Mouse (Mus musculus) CH12.LX (cell line): ENCODE results near the gene Brd3. TPM values are rescaled to one million over a fixed set of nuclear protein-coding genes. Genes with fewer than 3 reads are reported as not detected.
A peak's percentile ranks its signal among the peaks of the same experiment; 100 is the strongest.

Experiments
- DNase-seq: peaks from one replicate; pipeline ENCODE4 v3.0.0-alpha.2; 2013; ENCODE audit errors: extremely low read depth
- H3K27ac ChIP-seq: 2 replicates; pipeline ENCODE4 v1.5.1; 2012; ENCODE audit warnings: low read depth, mild to moderate bottlenecking, control low read depth, moderate library complexity; ENCODE audit not compliant: insufficient read depth
- H3K27me3 ChIP-seq: replicated peaks from 2 replicates; pipeline ENCODE3; 2012; ENCODE audit warnings: inconsistent platforms
- H3K36me3 ChIP-seq, 2 experiments: replicated peaks in 1 of 2; 2 replicates each; pipeline versions ENCODE3 to v1.6.1; 2012; ENCODE audit warnings: inconsistent platforms in 1 of 2, low read length in 1 of 2, mild to moderate bottlenecking in 1 of 2, mixed read lengths in 1 of 2, moderate library complexity in 1 of 2; ENCODE audit not compliant: control insufficient read depth in 1 of 2, insufficient read depth in 1 of 2
- H3K4me1 ChIP-seq, 2 experiments: 2 replicates each; pipeline ENCODE4 v1.6.1; 2012; ENCODE audit warnings: inconsistent platforms in 1 of 2, moderate library complexity in 1 of 2; ENCODE audit not compliant: insufficient read depth in 2 of 2, control insufficient read depth in 1 of 2
- H3K4me2 ChIP-seq: 2 replicates; pipeline ENCODE4 v1.6.1; 2012; ENCODE audit warnings: low read depth, mild to moderate bottlenecking, control low read depth; ENCODE audit not compliant: poor library complexity, insufficient read depth, severe bottlenecking
- H3K4me3 ChIP-seq, 3 experiments: fragments of 150-350 bp in 1 of 3; sonication (generic) in 1 of 3; replicated peaks in 1 of 3; 2 replicates each; pipeline versions ENCODE3 to v1.5.1; 2011 to 2012; ENCODE audit warnings: low read depth in 2 of 3, low read length in 2 of 3, mild to moderate bottlenecking in 2 of 3, moderate library complexity in 2 of 3, control low read depth in 1 of 3, improper control_type of control experiment in 1 of 3, inconsistent platforms in 1 of 3, mixed read lengths in 1 of 3; ENCODE audit not compliant: poor library complexity in 1 of 3
- H3K79me2 ChIP-seq: replicated peaks from 2 replicates; pipeline ENCODE4 v1.6.1; 2012; ENCODE audit warnings: mild to moderate bottlenecking, moderate library complexity; ENCODE audit not compliant: control insufficient read depth, poor library complexity, insufficient read depth, severe bottlenecking; ENCODE audit errors: extremely low read depth
- H3K9ac ChIP-seq: 2 replicates; pipeline ENCODE4 v1.6.1; 2012; ENCODE audit warnings: low read depth, mild to moderate bottlenecking, control low read depth, moderate library complexity; ENCODE audit not compliant: insufficient read depth
- H3K9me3 ChIP-seq: replicated peaks from 2 replicates; pipeline ENCODE3; 2012; ENCODE audit warnings: low read length, inconsistent platforms, mixed read lengths
- BHLHE40 ChIP-seq: IDR thresholded peaks from 2 replicates; pipeline ENCODE4 v1.6.1; 2011; ENCODE audit warnings: mild to moderate bottlenecking, low read depth, low read length, improper control_type of control experiment
- CHD2 ChIP-seq: IDR thresholded peaks from 2 replicates; pipeline ENCODE4 v1.6.1; 2011; ENCODE audit warnings: low read length, improper control_type of control experiment
- CTCF ChIP-seq, 2 experiments: IDR thresholded peaks in 1 of 2; conservative IDR thresholded peaks in 1 of 2; 2 replicates each; pipeline ENCODE4 v1.5.1; 2011 to 2012; ENCODE audit warnings: low read depth in 2 of 2, low read length in 2 of 2, improper control_type of control experiment in 1 of 2, inconsistent platforms in 1 of 2, mild to moderate bottlenecking in 1 of 2, moderate library complexity in 1 of 2
- E2F4 ChIP-seq: IDR thresholded peaks from 2 replicates; pipeline ENCODE4 v1.6.1; 2011; ENCODE audit warnings: low read depth, low read length, improper control_type of control experiment; ENCODE audit not compliant: insufficient replicate concordance
- ELF1 ChIP-seq: IDR thresholded peaks from 2 replicates; pipeline ENCODE4 v1.6.1; 2014; ENCODE audit warnings: low read depth, mild to moderate bottlenecking, inconsistent platforms, low read length, improper control_type of control experiment
- EP300 ChIP-seq: IDR thresholded peaks from 2 replicates; pipeline ENCODE4 v1.6.1; 2011; ENCODE audit warnings: low read length, improper control_type of control experiment
- GABPA ChIP-seq: IDR thresholded peaks from 2 replicates; pipeline ENCODE4 v1.6.1; 2012; ENCODE audit warnings: low read depth, low read length, improper control_type of control experiment, inconsistent platforms; ENCODE audit not compliant: insufficient replicate concordance
- HCFC1 ChIP-seq: IDR thresholded peaks from 2 replicates; pipeline ENCODE4 v1.6.1; 2012; ENCODE audit warnings: low read depth, mild to moderate bottlenecking, inconsistent platforms, low read length, improper control_type of control experiment
- JUN ChIP-seq: IDR thresholded peaks from 2 replicates; pipeline ENCODE4 v1.6.1; 2011; ENCODE audit warnings: low read depth, mild to moderate bottlenecking, low read length, improper control_type of control experiment, moderate library complexity; ENCODE audit not compliant: insufficient read depth
- KAT2A ChIP-seq: IDR thresholded peaks from 2 replicates; pipeline ENCODE4 v1.6.1; 2012; ENCODE audit warnings: low read length, improper control_type of control experiment, inconsistent platforms; ENCODE audit not compliant: insufficient replicate concordance
- MAZ ChIP-seq: IDR thresholded peaks from 2 replicates; pipeline ENCODE4 v1.6.1; 2012; ENCODE audit warnings: low read depth, mild to moderate bottlenecking, inconsistent platforms, low read length, improper control_type of control experiment, moderate library complexity
- MEF2A ChIP-seq: IDR thresholded peaks from 2 replicates; pipeline ENCODE4 v1.6.1; 2014; ENCODE audit warnings: low read depth, mild to moderate bottlenecking, inconsistent platforms, low read length, improper control_type of control experiment, borderline replicate concordance
- MXI1 ChIP-seq: IDR thresholded peaks from 2 replicates; pipeline ENCODE4 v1.6.1; 2011; ENCODE audit warnings: mild to moderate bottlenecking, low read depth, low read length, improper control_type of control experiment
- MYC ChIP-seq: IDR thresholded peaks from 2 replicates; pipeline ENCODE4 v1.6.1; 2011; ENCODE audit warnings: low read depth, mild to moderate bottlenecking, improper control_type of control experiment, low read length
- NRF1 ChIP-seq: IDR thresholded peaks from 2 replicates; pipeline ENCODE4 v1.6.1; 2014; ENCODE audit warnings: low read depth, mild to moderate bottlenecking, inconsistent platforms, low read length, improper control_type of control experiment, moderate library complexity
- PAX5 ChIP-seq: IDR thresholded peaks from 2 replicates; pipeline ENCODE4 v1.6.1; 2012; ENCODE audit warnings: low read length, inconsistent platforms, mixed read lengths
- POLR2AphosphoS2 ChIP-seq: IDR thresholded peaks from 2 replicates; pipeline ENCODE4 v1.6.1; 2011; ENCODE audit warnings: low read depth, low read length, improper control_type of control experiment
- RCOR1 ChIP-seq: conservative IDR thresholded peaks from 2 replicates; pipeline ENCODE4 v1.6.1; 2012; ENCODE audit warnings: low read depth, mild to moderate bottlenecking, inconsistent platforms, low read length, improper control_type of control experiment
- SIN3A ChIP-seq: IDR thresholded peaks from 2 replicates; pipeline ENCODE4 v1.6.1; 2012; ENCODE audit warnings: low read length, improper control_type of control experiment, inconsistent platforms
- TBP ChIP-seq: conservative IDR thresholded peaks from 2 replicates; pipeline ENCODE4 v1.6.1; 2011; ENCODE audit warnings: low read depth, low read length, improper control_type of control experiment
- UBTF ChIP-seq: IDR thresholded peaks from 2 replicates; pipeline ENCODE4 v1.6.1; 2012; ENCODE audit warnings: low read depth, mild to moderate bottlenecking, inconsistent platforms, low read length, improper control_type of control experiment, moderate library complexity
- ZKSCAN1 ChIP-seq: IDR thresholded peaks from 2 replicates; pipeline ENCODE4 v1.6.1; 2012; ENCODE audit warnings: low read depth, inconsistent platforms, low read length, improper control_type of control experiment, borderline replicate concordance
- ZMIZ1 ChIP-seq: IDR thresholded peaks from 2 replicates; pipeline ENCODE4 v1.6.1; 2012; ENCODE audit warnings: low read depth, mild to moderate bottlenecking, inconsistent platforms, low read length, improper control_type of control experiment
- ZNF384 ChIP-seq: IDR thresholded peaks from 2 replicates; pipeline ENCODE4 v1.6.1; 2012; ENCODE audit warnings: low read depth, low read length, improper control_type of control experiment, inconsistent platforms
- dilution Hi-C: fragments of 300-500 bp; cut with MboI; formaldehyde crosslinking; loops from 2 replicates; pipeline ENCODE4 v1.14.3; 2020; ENCODE audit warnings: low sequenced_read_pairs; ENCODE audit not compliant: extremely low pct_unique_long_range_greater_than_20kb, extremely low pct_ligation_motif_present
- in situ Hi-C: fragments of 300-500 bp; cut with MboI; formaldehyde crosslinking; loops from 3 replicates; pipeline ENCODE4 v1.14.3; 2019; ENCODE audit warnings: low sequenced_read_pairs, low pct_ligation_motif_present, low pct_unique_long_range_greater_than_20kb, mixed read lengths
- polyA plus RNA-seq: library from polyadenylated mRNA; unstranded; fragments of >175 nt; gene quantifications from 2 replicates; pipeline ENCODE4 v1.2.1, GENCODE M21; 2012; ENCODE audit warnings: low read depth; ENCODE audit not compliant: insufficient read length
- total RNA-seq, 2 experiments: library from RNA; depleted of rRNA; stranded (reverse); fragments of 300-350 nt in 1 of 2; fragments of >200 nt in 1 of 2; gene quantifications; 2 replicates each; pipeline ENCODE4 v1.2.3; 2012 to 2014

Gene Brd3
- total and polyA plus RNA-seq, 3 experiments, result 2.5 to 17.1 (median 6.6) TPM

GRCm38 (mm10) chr2:27441767-27442707, 65.4 kb downstream of the Brd3 start, which contains the start of gene Brd3os (continued):
- no peak for TF ChIP-seq TBP
- no peak for TF ChIP-seq CTCF (conservative IDR thresholded peaks at IDR 0.05 in 1 of 2, IDR thresholded peaks at IDR 0.05 in 1 of 2; ENCODE audit: low read depth in 2 of 2, low read length in 2 of 2)
- TF ChIP-seq MAZ, result peak; percentile 92
- TF ChIP-seq KAT2A, result no peak
- TF ChIP-seq CHD2, result no peak
- no peak for TF ChIP-seq EP300
- peak; percentile 88 for TF ChIP-seq SIN3A
- no peak for TF ChIP-seq ZMIZ1
- no peak for TF ChIP-seq ZNF384
- peak; percentile 40; the same call in 1 of the 2 replicates for TF ChIP-seq ELF1
- TF ChIP-seq E2F4, result no peak

- Histone ChIP-seq H3K36me3 (no peaks in the 10 kb centered on the region), H3K9me3 (no peaks in the 10 kb centered on the region), H3K4me2 (0 out of 2 replicates have a peak overlapping the region, but pooled peaks have one; percentile 3), H3K27ac (no peak overlapping the region)
- TF ChIP-seq KAT2A (no peak), UBTF (no peak), ZKSCAN1 (no peak), ELF1 (peak; percentile 36; the same call in 1 of the 2 replicates), JUN (no peak), E2F4 (no peak)
- TF ChIP-seq, all 38 proteins: peak for 1
- Histone ChIP-seq H3K79me2 (no peaks in the 10 kb centered on the region), H3K9ac (no peak overlapping the region), H3K4me3 (no peak overlapping the region), H3K27me3 (no peaks in the 10 kb centered on the region), H3K4me1 (peaks cover 15 to 34% of the 10 kb centered on the region in 2 experiments)
- peak; percentile 74 for DNase-seq
- in situ Hi-C loops, result loop anchor here (25.0 kb wide), 1 partner anchor 351 kb away; the partner anchor contains the start of gene Adamtsl2
- dilution Hi-C loops, result no loop called here
Observed at GRCm38 (mm10) chr2:27438281-27438680, 69.2 kb downstream of the Brd3 start.

- TF ChIP-seq MEF2A, result no peak
- TF ChIP-seq SIN3A, result no peak
- TF ChIP-seq ZMIZ1, result no peak
- TF ChIP-seq POLR2AphosphoS2, result no peak
- TF ChIP-seq KAT2A, result no peak
- TF ChIP-seq GABPA, result no peak
- no peak for TF ChIP-seq PAX5
- no peak for TF ChIP-seq E2F4
- no peak for TF ChIP-seq NRF1
- no peak for TF ChIP-seq ZKSCAN1
- no peak for TF ChIP-seq BHLHE40
- no peak for TF ChIP-seq TBP
- TF ChIP-seq JUN, result no peak
- no peak for TF ChIP-seq ELF1
- no peak for TF ChIP-seq HCFC1
- TF ChIP-seq RCOR1, result no peak
- no peak for TF ChIP-seq MXI1
- no peak for TF ChIP-seq EP300
- no peak for TF ChIP-seq MYC
- dilution Hi-C loops (no loop called here), in situ Hi-C loops (loop anchor here (25.0 kb wide), 1 partner anchor 351 kb away; the partner anchor contains the start of gene Adamtsl2)
- no peaks in the 10 kb centered on the region for H3K36me3 ChIP-seq
- no peak overlapping the region for H3K9ac ChIP-seq
- DNase-seq, result no peak
- no peaks in the 10 kb centered on the region for H3K27me3 ChIP-seq
- peaks cover 14 to 33% of the 10 kb centered on the region in 2 experiments for H3K4me1 ChIP-seq
- H3K79me2 ChIP-seq, result no peaks in the 10 kb centered on the region
- no peak overlapping the region for H3K4me3 ChIP-seq
- H3K9me3 ChIP-seq, result no peaks in the 10 kb centered on the region
- 0 out of 2 replicates have a peak overlapping the region, but pooled peaks have one; percentile 3 for H3K4me2 ChIP-seq
- H3K27ac ChIP-seq, result no peak overlapping the region
Observed at GRCm38 (mm10) chr2:27437876-27438275, 69.6 kb downstream of the Brd3 start.
